Mouse (Mus musculus) bone marrow macrophage, adult 2 months (primary cell): ENCODE results near the gene Cd48.

Source experiments
- CTCF ChIP-seq: IDR thresholded peaks from 2 replicates; pipeline ENCODE4 v1.5.1; 2012; ENCODE audit warnings: low read depth, mild to moderate bottlenecking, low read length, moderate library complexity
- POLR2A ChIP-seq: IDR thresholded peaks from 2 replicates; pipeline ENCODE4 v1.6.1; 2012; ENCODE audit warnings: mild to moderate bottlenecking, low read depth, low read length, borderline replicate concordance

- no peak for TF ChIP-seq POLR2A
- TF ChIP-seq CTCF, result no peak
Observed at GRCm38 (mm10) chr1:171638686-171639085, 43.1 kb upstream of the Cd48 start.
